In genomic region chr3:148959327-148960025, GRCm38 (mm10) we compare ENCODE assay signal across 9 mouse cellular contexts. TPM values are rescaled to one million over a fixed set of nuclear protein-coding genes. Genes with fewer than 3 reads are reported as not detected.
DNase-seq lines count a peak whose midpoint lies in the region; ATAC-seq and TF ChIP-seq lines count a peak whose summit lies in the region.
"Had no signal": no experiment of that assay in that cellular context is flagged by ENCODE, and none has a peak within 500 bp of the region (broad histone marks: within the 10 kb centered on the region; RNA-seq: fewer than 3 reads in every experiment).

No protein-coding gene starts in this region.

- peak overlapping the region; percentile 21 for H3K4me3 ChIP-seq in intestine, embryonic 15.5 days (replicated peaks)
- H3K4me3 ChIP-seq in liver, embryonic 14.5 days (ENCODE audit: insufficient read depth in 1 of 2, low read depth in 2 of 2, low read length in 2 of 2), result peak overlapping the region; percentile 20 to 44
- H3K4me3 ChIP-seq: erythroblast, embryonic 14.5 days had no signal

- no peak overlapping the region for H3K27ac ChIP-seq in intestine, embryonic 15.5 days
- H3K27ac ChIP-seq in liver, embryonic 14.5 days, result no peak overlapping the region

- TF ChIP-seq EP300 in liver, embryonic 14.5 days (IDR thresholded peaks at IDR 0.05; ENCODE audit: low read depth), result no peak

- WGBS in intestine, embryonic 15.5 days, result 24% methylated on average over 15 of the region's 15 CpGs
- 12% methylated on average over 15 of the region's 15 CpGs for WGBS in liver, embryonic 14.5 days (ENCODE audit: insufficient replicate concordance)

- no peaks in the 10 kb centered on the region for H3K27me3 ChIP-seq in intestine, embryonic 15.5 days (replicated peaks)
- no peaks in the 10 kb centered on the region for H3K27me3 ChIP-seq in liver, embryonic 14.5 days (ENCODE audit: control insufficient read depth, insufficient read depth, low read length)

- peak; percentile 67; the same call in 1 of the 2 replicates for ATAC-seq in intestine, embryonic 15.5 days
- ATAC-seq in liver, embryonic 14.5 days (ENCODE audit: insufficient read depth), result peak; percentile 63; the same call in 1 of the 2 replicates
- ATAC-seq in monocyte, adult 5-6 weeks (replicated peaks; ENCODE audit: insufficient number of reproducible peaks, low FRiP score, low TSS enrichment, poor library complexity, severe bottlenecking), result peak; percentile 88

- no peak for TF ChIP-seq CTCF in liver, embryonic 14.5 days (IDR thresholded peaks at IDR 0.05; ENCODE audit: low read depth)

- H3K4me1 ChIP-seq in intestine, embryonic 15.5 days (replicated peaks), result peaks cover 26% of the 10 kb centered on the region
- H3K4me1 ChIP-seq in liver, embryonic 14.5 days (replicated peaks; ENCODE audit: control insufficient read depth in 2 of 2, insufficient read depth in 2 of 2, low read length in 1 of 2), result peaks cover 0 to 16% of the 10 kb centered on the region in 2 experiments; a peak in 2 of 4 replicates

- peak overlapping the region; percentile 50 for H3K4me2 ChIP-seq in intestine, embryonic 15.5 days (replicated peaks)
- peak overlapping the region; percentile 62 for H3K4me2 ChIP-seq in liver, embryonic 14.5 days (ENCODE audit: low read depth)

- no peaks in the 10 kb centered on the region for H3K9me3 ChIP-seq in intestine, embryonic 15.5 days
- no peaks in the 10 kb centered on the region for H3K9me3 ChIP-seq in liver, embryonic 14.5 days (ENCODE audit: control insufficient read depth, low read length)

- H3K9ac ChIP-seq in intestine, embryonic 15.5 days, result no peak overlapping the region
- no peak overlapping the region; the same call in 1 of the 2 replicates for H3K9ac ChIP-seq in liver, embryonic 14.5 days (replicated peaks)

- H3K36me3 ChIP-seq in intestine, embryonic 15.5 days, result no peaks in the 10 kb centered on the region
- no peaks in the 10 kb centered on the region for H3K36me3 ChIP-seq in liver, embryonic 14.5 days (replicated peaks; ENCODE audit: control insufficient read depth, insufficient read depth, low read depth)

- DNase-seq in cerebellum, postnatal 10 days, result peak; percentile 40 to 49
- no peak for DNase-seq in cerebellum, adult 9-10 months
- peak; percentile 73 to 82 for DNase-seq in adrenal gland, postnatal 36 days
- peak; percentile 50 for DNase-seq in gastrocnemius, postnatal 25 days
- DNase-seq in liver, embryonic 14.5 days (ENCODE audit: low read depth in 3 of 3, low spot score in 3 of 3), result no peak
- DNase-seq in cerebellum, adult 11-12 months, result no peak

RNA-seq across cellular contexts. Expression of gene Adgrl2, which starts 30.9 kb away (rescaled TPM):
- total RNA-seq in adrenal gland, postnatal 36 days (2021), result 10 to 100 TPM; 71.9 to 94.9 TPM
- total RNA-seq in gastrocnemius, postnatal 25 days (2021), result 10 to 100 TPM; 13.2 to 13.3 TPM
- 38.6 and 38.9 TPM in 2 replicates for polyA plus RNA-seq in intestine, embryonic 15.5 days (2015; fragmentation: Nextera tagmentation; extraction: Ambion mirVana)
- 3.7 and 3.8 TPM in 2 replicates for polyA plus RNA-seq in liver, embryonic 14.5 days (2012; rRNA removed)
- 3.2 and 4.3 TPM in 2 replicates for polyA plus RNA-seq in liver, embryonic 14.5 days (2014; fragmentation: Nextera tagmentation; extraction: Ambion mirVana)
- 0.10 to 1.5 TPM (median 0.75 TPM) in 3 replicates for total RNA-seq in monocyte, adult 5-6 weeks (2017)

Comparison
In these comparisons a context has a peak if more than half of its experiments do, and no peak if none do; other contexts are left out.
1. DNase-seq: peak in cerebellum, postnatal 10 days (2 of 2), adrenal gland, postnatal 36 days (2 of 2) and gastrocnemius, postnatal 25 days (single experiment); none in cerebellum, adult 9-10 months (single experiment), liver, embryonic 14.5 days (0 of 3) and cerebellum, adult 11-12 months (single experiment).
2. Peak in every context shown above with its lines, with median percentiles within 50 percentile points of each other: ATAC-seq.